Mouse (Mus musculus): ENCODE results near the gene Epc2. TPM values are rescaled to one million over a fixed set of nuclear protein-coding genes. Genes with fewer than 3 reads are reported as not detected.

Gene Epc2
- polyA plus RNA-seq, 1 experiment from 2014 or later: 5.9 TPM

- Histone ChIP-seq H3K9me3 (ENCODE audit: control insufficient read depth, low read length) (peaks cover 6% of the 10 kb centered on the region), H3K9ac (ENCODE audit: low read length) (no peak overlapping the region), H3K4me1 (replicated peaks; ENCODE audit: control insufficient read depth, insufficient read depth, low read length) (no peaks in the 10 kb centered on the region), H3K4me2 (ENCODE audit: low read depth, low read length) (no peak overlapping the region), H3K27me3 (ENCODE audit: control insufficient read depth, insufficient read depth, low read depth, low read length) (no peaks in the 10 kb centered on the region), H3K36me3 (ENCODE audit: control insufficient read depth, insufficient read depth, low read length) (no peaks in the 10 kb centered on the region), H3K27ac (ENCODE audit: low read length) (no peak overlapping the region), H3K4me3 (ENCODE audit: low read length) (no peak overlapping the region)
- 71% methylated on average over 3 of the region's 3 CpGs for WGBS
- ATAC-seq (ENCODE audit: low read depth): no peak
Measured at GRCm38 (mm10) chr2:49465672-49466222, 14.5 kb downstream of the Epc2 start.

- 96% methylated on average over 1 of the region's 1 CpGs for WGBS
- Histone ChIP-seq H3K4me1 (replicated peaks; ENCODE audit: control insufficient read depth, insufficient read depth, low read length) (peaks cover 4% of the 10 kb centered on the region), H3K36me3 (ENCODE audit: control insufficient read depth, insufficient read depth, low read length) (no peaks in the 10 kb centered on the region), H3K9ac (ENCODE audit: low read length) (no peak overlapping the region), H3K27ac (ENCODE audit: low read length) (no peak overlapping the region), H3K4me2 (ENCODE audit: low read depth, low read length) (no peak overlapping the region), H3K4me3 (ENCODE audit: low read length) (no peak overlapping the region), H3K9me3 (ENCODE audit: control insufficient read depth, low read length) (no peaks in the 10 kb centered on the region; the same call in 1 of the 2 replicates), H3K27me3 (ENCODE audit: control insufficient read depth, insufficient read depth, low read depth, low read length) (no peaks in the 10 kb centered on the region)
- no peak for ATAC-seq (ENCODE audit: low read depth)
Measured at GRCm38 (mm10) chr2:49467038-49467437, 15.8 kb downstream of the Epc2 start.

GRCm38 (mm10) chr2:49471188-49471587 lies 19.9 kb downstream of the Epc2 start:
- no peak overlapping the region for H3K4me3 ChIP-seq (ENCODE audit: low read length)
- H3K27ac ChIP-seq (ENCODE audit: low read length): no peak overlapping the region
- no peaks in the 10 kb centered on the region for H3K36me3 ChIP-seq (ENCODE audit: control insufficient read depth, insufficient read depth, low read length)
- H3K27me3 ChIP-seq (ENCODE audit: control insufficient read depth, insufficient read depth, low read depth, low read length): no peaks in the 10 kb centered on the region
- H3K4me1 ChIP-seq (replicated peaks; ENCODE audit: control insufficient read depth, insufficient read depth, low read length): peaks cover 10% of the 10 kb centered on the region
- H3K4me2 ChIP-seq (ENCODE audit: low read depth, low read length): no peak overlapping the region
- no peak for ATAC-seq (ENCODE audit: low read depth)
- H3K9me3 ChIP-seq (ENCODE audit: control insufficient read depth, low read length): no peaks in the 10 kb centered on the region
- no peak overlapping the region for H3K9ac ChIP-seq (ENCODE audit: low read length)
- 81% methylated on average over 3 of the region's 3 CpGs for WGBS

- Histone ChIP-seq H3K9me3 (ENCODE audit: control insufficient read depth, low read length) (no peaks in the 10 kb centered on the region), H3K4me1 (replicated peaks; ENCODE audit: control insufficient read depth, insufficient read depth, low read length) (peaks cover 10% of the 10 kb centered on the region), H3K36me3 (ENCODE audit: control insufficient read depth, insufficient read depth, low read length) (no peaks in the 10 kb centered on the region), H3K4me2 (ENCODE audit: low read depth, low read length) (no peak overlapping the region), H3K27ac (ENCODE audit: low read length) (no peak overlapping the region), H3K4me3 (ENCODE audit: low read length) (no peak overlapping the region), H3K27me3 (ENCODE audit: control insufficient read depth, insufficient read depth, low read depth, low read length) (no peaks in the 10 kb centered on the region), H3K9ac (ENCODE audit: low read length) (no peak overlapping the region)
- no peak for ATAC-seq (ENCODE audit: low read depth)
- WGBS: 64% methylated on average over 5 of the region's 5 CpGs
Measured at GRCm38 (mm10) chr2:49471641-49472355, 20.5 kb downstream of the Epc2 start.

- H3K4me3 ChIP-seq (ENCODE audit: low read length): no peak overlapping the region
- H3K27ac ChIP-seq (ENCODE audit: low read length): no peak overlapping the region
- peaks cover 10% of the 10 kb centered on the region for H3K4me1 ChIP-seq (replicated peaks; ENCODE audit: control insufficient read depth, insufficient read depth, low read length)
- H3K9me3 ChIP-seq (ENCODE audit: control insufficient read depth, low read length): no peaks in the 10 kb centered on the region
- no peaks in the 10 kb centered on the region for H3K36me3 ChIP-seq (ENCODE audit: control insufficient read depth, insufficient read depth, low read length)
- 53% methylated on average over 6 of the region's 6 CpGs for WGBS
- H3K9ac ChIP-seq (ENCODE audit: low read length): no peak overlapping the region
- no peak overlapping the region for H3K4me2 ChIP-seq (ENCODE audit: low read depth, low read length)
- H3K27me3 ChIP-seq (ENCODE audit: control insufficient read depth, insufficient read depth, low read depth, low read length): no peaks in the 10 kb centered on the region
- ATAC-seq (ENCODE audit: low read depth): no peak; the same call in 1 of the 2 replicates
Measured at GRCm38 (mm10) chr2:49472443-49472842, 21.2 kb downstream of the Epc2 start.

- Histone ChIP-seq H3K27me3 (ENCODE audit: control insufficient read depth, insufficient read depth, low read depth, low read length) (no peaks in the 10 kb centered on the region), H3K9me3 (ENCODE audit: control insufficient read depth, low read length) (no peaks in the 10 kb centered on the region), H3K27ac (ENCODE audit: low read length) (no peak overlapping the region), H3K36me3 (ENCODE audit: control insufficient read depth, insufficient read depth, low read length) (0 out of 2 replicates have a peak, but pooled peaks cover 3% of the 10 kb centered on the region), H3K4me3 (ENCODE audit: low read length) (no peak overlapping the region), H3K4me2 (ENCODE audit: low read depth, low read length) (no peak overlapping the region), H3K4me1 (replicated peaks; ENCODE audit: control insufficient read depth, insufficient read depth, low read length) (no peaks in the 10 kb centered on the region), H3K9ac (ENCODE audit: low read length) (no peak overlapping the region)
- ATAC-seq (ENCODE audit: low read depth): peak; percentile 92
Measured at GRCm38 (mm10) chr2:49482146-49482545, 30.9 kb downstream of the Epc2 start.

- no peak overlapping the region for H3K4me2 ChIP-seq (ENCODE audit: low read depth, low read length)
- ATAC-seq (ENCODE audit: low read depth): no peak
- H3K9ac ChIP-seq (ENCODE audit: low read length): no peak overlapping the region
- H3K9me3 ChIP-seq (ENCODE audit: control insufficient read depth, low read length): no peaks in the 10 kb centered on the region
- no peak overlapping the region for H3K27ac ChIP-seq (ENCODE audit: low read length)
- H3K4me3 ChIP-seq (ENCODE audit: low read length): no peak overlapping the region
- H3K36me3 ChIP-seq (ENCODE audit: control insufficient read depth, insufficient read depth, low read length): 0 out of 2 replicates have a peak, but pooled peaks cover 3% of the 10 kb centered on the region
- no peaks in the 10 kb centered on the region for H3K4me1 ChIP-seq (replicated peaks; ENCODE audit: control insufficient read depth, insufficient read depth, low read length)
- no peaks in the 10 kb centered on the region for H3K27me3 ChIP-seq (ENCODE audit: control insufficient read depth, insufficient read depth, low read depth, low read length)
- WGBS: 96% methylated on average over 5 of the region's 5 CpGs
Measured at GRCm38 (mm10) chr2:49483382-49483781, 32.1 kb downstream of the Epc2 start.

GRCm38 (mm10) chr2:49501435-49501834 lies 50.1 kb downstream of the Epc2 start:
- H3K9ac ChIP-seq (ENCODE audit: low read length): no peak overlapping the region
- 42% methylated on average over 4 of the region's 4 CpGs for WGBS
- no peaks in the 10 kb centered on the region for H3K36me3 ChIP-seq (ENCODE audit: control insufficient read depth, insufficient read depth, low read length)
- no peak overlapping the region for H3K27ac ChIP-seq (ENCODE audit: low read length)
- no peak overlapping the region for H3K4me3 ChIP-seq (ENCODE audit: low read length)
- H3K4me1 ChIP-seq (replicated peaks; ENCODE audit: control insufficient read depth, insufficient read depth, low read length): 0 out of 2 replicates have a peak, but pooled peaks cover 3% of the 10 kb centered on the region
- H3K27me3 ChIP-seq (ENCODE audit: control insufficient read depth, insufficient read depth, low read depth, low read length): no peaks in the 10 kb centered on the region
- H3K9me3 ChIP-seq (ENCODE audit: control insufficient read depth, low read length): no peaks in the 10 kb centered on the region
- no peak for ATAC-seq (ENCODE audit: low read depth)
- H3K4me2 ChIP-seq (ENCODE audit: low read depth, low read length): no peak overlapping the region

- no peak overlapping the region for H3K27ac ChIP-seq (ENCODE audit: low read length)
Measured at GRCm38 (mm10) chr2:49503596-49503995, 52.3 kb downstream of the Epc2 start.

More at GRCm38 (mm10) chr2:49503596-49503995, 52.3 kb downstream of the Epc2 start:
- H3K36me3 ChIP-seq (ENCODE audit: control insufficient read depth, insufficient read depth, low read length): no peaks in the 10 kb centered on the region
- ATAC-seq (ENCODE audit: low read depth): no peak
- H3K4me2 ChIP-seq (ENCODE audit: low read depth, low read length): no peak overlapping the region
- H3K4me3 ChIP-seq (ENCODE audit: low read length): no peak overlapping the region
- WGBS: 38% methylated on average over 3 of the region's 3 CpGs
- no peaks in the 10 kb centered on the region for H3K27me3 ChIP-seq (ENCODE audit: control insufficient read depth, insufficient read depth, low read depth, low read length)
- H3K9me3 ChIP-seq (ENCODE audit: control insufficient read depth, low read length): no peaks in the 10 kb centered on the region
- no peak overlapping the region for H3K9ac ChIP-seq (ENCODE audit: low read length)
- H3K4me1 ChIP-seq (replicated peaks; ENCODE audit: control insufficient read depth, insufficient read depth, low read length): 0 out of 2 replicates have a peak, but pooled peaks cover 3% of the 10 kb centered on the region

Data from lung, embryonic 16.5 days (tissue).